Mouse (Mus musculus) heart, adult 18-20 months (tissue): ENCODE measurements at regions not wholly inside any gene's neighbourhood (a gene's known extent, or its start where the extent isn't known, plus 50 kb on each side); places are given as distances from the start of the nearest gene placed in this dataset.

Source experiments
- DNase-seq, 2 experiments: peaks; one replicate each; pipeline ENCODE4 v3.0.0; 2021 to 2022; ENCODE audit warnings: mixed read lengths in 1 of 2

GRCm38 (mm10) chr19:29869526-29869925, 55.4 kb upstream of the Il33 start:
- DNase-seq, result no peak

DNA sequence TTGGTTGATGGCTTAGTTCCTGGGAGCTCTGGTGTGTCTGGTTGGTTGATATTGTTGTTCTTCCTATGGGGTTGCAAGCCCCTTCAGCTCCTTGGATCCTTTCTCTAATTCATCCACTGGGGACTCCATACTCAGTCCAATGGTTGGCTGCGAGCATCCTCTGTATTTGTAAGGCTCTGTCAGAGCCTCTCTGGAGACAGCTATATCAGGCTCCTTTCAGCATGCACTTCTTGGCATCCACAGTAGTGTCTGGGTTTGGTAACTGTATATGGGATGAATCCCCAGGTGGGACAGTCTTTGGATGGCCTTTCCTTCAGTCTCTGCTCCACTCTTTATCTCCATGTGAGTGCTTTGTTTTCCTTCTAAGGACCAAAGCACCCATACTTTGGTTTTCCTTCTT, 55.9 kb upstream of the Ranbp6 start:
- peak in 1 of 2 experiments; percentile 33 for DNase-seq

DNA sequence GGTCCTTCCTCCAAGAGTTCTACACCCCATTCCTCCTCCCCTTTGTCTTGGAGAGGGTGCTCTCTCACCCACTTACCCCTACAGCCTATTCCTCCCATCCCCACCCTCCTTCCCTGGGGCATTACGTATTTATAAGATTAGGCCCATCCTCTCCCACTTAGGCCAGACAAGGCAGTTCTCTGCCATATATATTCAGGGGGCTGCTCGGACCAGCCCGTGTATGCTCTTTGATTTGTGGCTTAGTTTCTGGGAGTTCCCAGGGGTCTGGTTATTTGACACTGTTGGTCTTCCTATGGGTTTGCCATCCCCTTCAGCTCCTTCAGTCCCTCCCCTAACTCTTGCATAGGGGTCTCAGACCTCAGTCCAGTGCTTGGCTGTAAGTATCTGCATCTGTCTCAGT, 54.0 kb upstream of the Ranbp6 start:
- DNase-seq, result no peak

- DNase-seq, result no peak
Observed at GRCm38 (mm10) chr19:29865142-29865541, 52.4 kb upstream of the Ranbp6 start.

DNA sequence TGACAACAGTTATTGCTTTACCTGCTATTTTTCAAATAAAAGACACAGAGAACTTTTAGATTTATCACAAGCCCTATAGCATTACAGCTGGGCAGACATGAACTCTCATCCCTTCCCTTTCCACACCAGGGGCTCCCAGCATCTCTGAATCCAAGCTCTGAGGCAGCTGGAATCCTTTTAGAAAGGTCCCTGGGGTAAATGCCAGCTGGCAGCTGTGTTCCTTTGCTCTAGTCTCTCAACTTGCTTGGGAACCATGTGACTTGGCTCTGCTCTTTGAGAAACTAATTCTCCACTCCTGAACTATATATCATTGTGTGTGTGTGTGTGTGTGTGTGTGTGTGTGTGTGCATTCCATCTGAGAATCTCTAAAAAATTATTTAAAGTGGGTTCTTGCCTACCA, 50.0 kb upstream of the Ranbp6 start:
- peak; percentile 37 to 48 for DNase-seq
